14 mouse cellular contexts compared by ENCODE assay signal in genomic region chr10:93167311-93167710, GRCm38 (mm10). TPM values are rescaled to one million over a fixed set of nuclear protein-coding genes. Genes with fewer than 3 reads are reported as not detected.
DNase-seq lines count a peak whose midpoint lies in the region; TF ChIP-seq lines count a peak whose summit lies in the region.
"Had no signal": no experiment of that assay in that cellular context is flagged by ENCODE, and none has a peak within 500 bp of the region (broad histone marks: within the 10 kb centered on the region; RNA-seq: fewer than 3 reads in every experiment).

No protein-coding gene starts in this region.

- 0 out of 2 replicates have a peak overlapping the region, but pooled peaks have one; percentile 42 for H3K27ac ChIP-seq in heart, embryonic 10.5 days
- H3K27ac ChIP-seq in thymus, adult 2 months (ENCODE audit: control insufficient read depth, insufficient read depth, low read length), result peak overlapping the region; percentile 75
- H3K27ac ChIP-seq in brown adipose tissue, adult 24 weeks (replicated peaks; ENCODE audit: low read depth, low read length), result peak overlapping the region; percentile 82; the same call in 1 of the 2 replicates
- peak overlapping the region; percentile 73; the same call in 1 of the 2 replicates for H3K27ac ChIP-seq in small intestine, adult 2 months (ENCODE audit: insufficient read depth, low read depth, low read length)
- H3K27ac ChIP-seq: embryonic facial prominence, embryonic 12.5 days had no signal

- no peak for TF ChIP-seq CTCF in thymus, adult 2 months (IDR thresholded peaks at IDR 0.05; ENCODE audit: borderline replicate concordance, control insufficient read depth, extremely low read depth, insufficient read depth, low read length, poor library complexity)
- no peak for TF ChIP-seq CTCF in small intestine, adult 2 months (IDR thresholded peaks at IDR 0.05; ENCODE audit: extremely low read depth, insufficient read length, insufficient replicate concordance, low read depth, low read length)

- no peaks in the 10 kb centered on the region for H3K27me3 ChIP-seq in heart, embryonic 10.5 days (ENCODE audit: insufficient read depth, poor library complexity, severe bottlenecking)
- H3K27me3 ChIP-seq in thymus, adult 2 months (ENCODE audit: control insufficient read depth, insufficient read depth, low read length), result no peaks in the 10 kb centered on the region
- no peaks in the 10 kb centered on the region for H3K27me3 ChIP-seq in small intestine, adult 2 months (ENCODE audit: control insufficient read depth, insufficient read depth, low read length)
- H3K27me3 ChIP-seq: embryonic facial prominence, embryonic 12.5 days had no signal

- DNase-seq in heart, embryonic 10.5 days (ENCODE audit: low spot score), result no peak
- no peak for DNase-seq in heart, adult 18-20 months
- DNase-seq in thymus, adult 2 months, result no peak
- no peak for DNase-seq in thymus, postnatal 14 days
- no peak for DNase-seq in urinary bladder, postnatal 14 days (ENCODE audit: low spot score)
- no peak for DNase-seq in ovary, postnatal 10 days (ENCODE audit: low spot score)
- DNase-seq: cerebellum, postnatal 25 days; gastrocnemius, postnatal 14 days; heart, postnatal 36 days; spleen, adult 18-20 months; thymus, postnatal 36 days had no signal

- H3K4me3 ChIP-seq in heart, embryonic 10.5 days, result no peak overlapping the region
- peak overlapping the region; percentile 44 for H3K4me3 ChIP-seq in thymus, adult 2 months (ENCODE audit: control insufficient read depth, insufficient read depth, low read length)
- no peak overlapping the region; the same call in 1 of the 2 replicates for H3K4me3 ChIP-seq in brown adipose tissue, adult 24 weeks (ENCODE audit: insufficient read depth, low read depth, low read length)
- peak overlapping the region; percentile 46 for H3K4me3 ChIP-seq in small intestine, adult 2 months (ENCODE audit: low read depth, low read length)
- H3K4me3 ChIP-seq: embryonic facial prominence, embryonic 12.5 days had no signal

- TF ChIP-seq POLR2A in thymus, adult 2 months (IDR thresholded peaks at IDR 0.05; ENCODE audit: control insufficient read depth, extremely low read depth, insufficient read depth, low read length, poor library complexity), result no peak
- no peak for TF ChIP-seq POLR2A in small intestine, adult 2 months (IDR thresholded peaks at IDR 0.05; ENCODE audit: low read depth, low read length)

- 81% methylated on average over 6 of the region's 6 CpGs for WGBS in heart, embryonic 10.5 days
- 8% methylated on average over 6 of the region's 6 CpGs for WGBS in thymus, adult 2 months
- 49% methylated on average over 6 of the region's 6 CpGs for WGBS in small intestine, adult 2 months

- H3K4me1 ChIP-seq in heart, embryonic 10.5 days, result peaks cover 29% of the 10 kb centered on the region
- peaks cover 15% of the 10 kb centered on the region for H3K4me1 ChIP-seq in thymus, adult 2 months (replicated peaks; ENCODE audit: control insufficient read depth, insufficient read depth, low read length)
- H3K4me1 ChIP-seq in brown adipose tissue, adult 24 weeks (ENCODE audit: control insufficient read depth, insufficient read depth, insufficient read length, low read length), result peaks cover 29% of the 10 kb centered on the region
- H3K4me1 ChIP-seq in small intestine, adult 2 months (ENCODE audit: control insufficient read depth, insufficient read depth, insufficient read length, low read length), result peaks cover 8% of the 10 kb centered on the region; the same call in 1 of the 2 replicates

- H3K36me3 ChIP-seq in heart, embryonic 10.5 days, result peaks cover 3% of the 10 kb centered on the region; the same call in 1 of the 2 replicates
- H3K36me3 ChIP-seq in thymus, adult 2 months (ENCODE audit: control insufficient read depth, insufficient read depth, low read length), result no peaks in the 10 kb centered on the region
- H3K36me3 ChIP-seq in small intestine, adult 2 months (ENCODE audit: control insufficient read depth, insufficient read depth, low read length), result no peaks in the 10 kb centered on the region
- H3K36me3 ChIP-seq: embryonic facial prominence, embryonic 12.5 days had no signal

- H3K9me3 ChIP-seq in heart, embryonic 10.5 days, result no peaks in the 10 kb centered on the region
- H3K9me3 ChIP-seq: embryonic facial prominence, embryonic 12.5 days had no signal

RNA-seq across cellular contexts. Expression of gene Cdk17, which starts 6.6 kb away (rescaled TPM):
- polyA plus RNA-seq in heart, embryonic 10.5 days (2016; fragmentation: Nextera tagmentation; extraction: Ambion mirVana), result 16.4 and 20.0 TPM in 2 replicates
- 10 to 100 TPM; 13.1 to 13.5 TPM for total RNA-seq in heart, adult 18-20 months (2021)
- polyA plus RNA-seq in thymus, adult 2 months (2012; rRNA removed), result 79.2 and 79.5 TPM in 2 replicates
- polyA plus RNA-seq in brown adipose tissue, adult 24 weeks (2012; ENCODE audit: insufficient read depth, insufficient read length, missing spikeins), result 23.6 and 27.1 TPM in 2 replicates
- polyA plus RNA-seq in small intestine, adult 2 months (2012; rRNA removed), result 4.3 and 5.2 TPM in 2 replicates

Comparison
In these comparisons a context has a peak if more than half of its experiments do, and no peak if none do; other contexts are left out.
1. H3K4me3 ChIP-seq: peak in thymus, adult 2 months (single experiment) and small intestine, adult 2 months (single experiment); none in heart, embryonic 10.5 days (single experiment) and brown adipose tissue, adult 24 weeks (single experiment).
2. Peak in every context shown above with its lines, with median percentiles within 50 percentile points of each other: H3K27ac ChIP-seq.